Mouse (Mus musculus) limb, embryonic 10.5 days (tissue): ENCODE results near the gene Thsd4. TPM values are rescaled to one million over a fixed set of nuclear protein-coding genes. Genes with fewer than 3 reads are reported as not detected.

Experiments
- DNase-seq: peaks from one replicate; pipeline ENCODE4 v3.0.0-alpha.2; 2017; ENCODE audit warnings: low spot score
- H3K27ac ChIP-seq: fragments of 300-500 bp; sonication (generic); 2 replicates; pipeline ENCODE4 v1.5.1; 2016; ENCODE audit warnings: mild to moderate bottlenecking
- H3K27me3 ChIP-seq: fragments of 300-500 bp; sonication (generic); 2 replicates; pipeline ENCODE4 v1.6.1; 2016; ENCODE audit warnings: low read depth, mild to moderate bottlenecking; ENCODE audit not compliant: poor library complexity, severe bottlenecking
- H3K36me3 ChIP-seq: fragments of 300-500 bp; sonication (generic); 2 replicates; pipeline ENCODE4 v1.6.1; 2016; ENCODE audit warnings: mild to moderate bottlenecking, moderate library complexity
- H3K4me1 ChIP-seq: fragments of 300-500 bp; sonication (generic); 2 replicates; pipeline ENCODE4 v1.6.1; 2016
- H3K4me3 ChIP-seq: fragments of 300-500 bp; sonication (generic); 2 replicates; pipeline ENCODE4 v1.5.1; 2016; ENCODE audit warnings: mild to moderate bottlenecking, moderate library complexity
- H3K9me3 ChIP-seq: fragments of 300-500 bp; sonication (generic); replicated peaks from 2 replicates; pipeline ENCODE4 v1.6.1; 2016; ENCODE audit warnings: mild to moderate bottlenecking
- WGBS: fragments of 180-500 bp; shearing (Covaris S2); methylation state at CpG from one replicate; pipeline ENCODE4 v1.1.7; 2016; 5-methylcytosine and 5-hydroxymethylcytosine counted together
- polyA plus RNA-seq: library from polyadenylated mRNA; unstranded; fragments of >200 nt; fragmentation: Nextera tagmentation; extraction: Ambion mirVana; gene quantifications from 2 replicates; pipeline ENCODE4 v1.2.1, GENCODE M21; 2016

Thsd4 gene
- polyA plus RNA-seq, 1 experiment from 2014 or later = 11.8 TPM

GRCm38 (mm10) chr9:60430017-60430416 is 91.8 kb downstream of the Thsd4 start:
- no peaks in the 10 kb centered on the region for H3K9me3 ChIP-seq
- H3K4me3 ChIP-seq = no peak overlapping the region
- H3K4me1 ChIP-seq = no peaks in the 10 kb centered on the region
- WGBS = 90% methylated on average over 4 of the region's 4 CpGs
- no peak overlapping the region for H3K27ac ChIP-seq
- no peak for DNase-seq
- H3K27me3 ChIP-seq = no peaks in the 10 kb centered on the region
- no peaks in the 10 kb centered on the region for H3K36me3 ChIP-seq

- DNase-seq = no peak
- no peaks in the 10 kb centered on the region for H3K9me3 ChIP-seq
- peaks cover 44% of the 10 kb centered on the region for H3K4me1 ChIP-seq
- H3K36me3 ChIP-seq = no peaks in the 10 kb centered on the region
- no peaks in the 10 kb centered on the region for H3K27me3 ChIP-seq
- no peak overlapping the region for H3K4me3 ChIP-seq
- WGBS = 57% methylated on average over 4 of the region's 4 CpGs
- peak overlapping the region; percentile 66 for H3K27ac ChIP-seq
Observed at GRCm38 (mm10) chr9:60414076-60414755, 107.6 kb downstream of the Thsd4 start.

- no peak overlapping the region for H3K4me3 ChIP-seq
- 77% methylated on average over 17 of the region's 17 CpGs for WGBS
Observed at GRCm38 (mm10) chr9:60410872-60411635, 110.8 kb downstream of the Thsd4 start.

GRCm38 (mm10) chr9:60407374-60407773 is 114.5 kb downstream of the Thsd4 start:
- no peaks in the 10 kb centered on the region for H3K9me3 ChIP-seq
- no peaks in the 10 kb centered on the region for H3K36me3 ChIP-seq
- no peak overlapping the region for H3K4me3 ChIP-seq
- H3K4me1 ChIP-seq = peaks cover 49% of the 10 kb centered on the region
- no peak overlapping the region for H3K27ac ChIP-seq
- 14% methylated on average over 1 of the region's 1 CpGs for WGBS
- no peaks in the 10 kb centered on the region for H3K27me3 ChIP-seq
- DNase-seq = no peak

More at GRCm38 (mm10) chr9:60410872-60411635, 110.8 kb downstream of the Thsd4 start:
- no peak for DNase-seq
- Histone ChIP-seq H3K9me3 (no peaks in the 10 kb centered on the region), H3K27ac (no peak overlapping the region), H3K4me1 (peaks cover 57% of the 10 kb centered on the region), H3K27me3 (no peaks in the 10 kb centered on the region), H3K36me3 (no peaks in the 10 kb centered on the region)

GRCm38 (mm10) chr9:60405777-60406176 is 116.1 kb downstream of the Thsd4 start:
- Histone ChIP-seq H3K27ac (0 out of 2 replicates have a peak overlapping the region, but pooled peaks have one; percentile 2), H3K27me3 (no peaks in the 10 kb centered on the region), H3K4me1 (peaks cover 39% of the 10 kb centered on the region), H3K36me3 (no peaks in the 10 kb centered on the region), H3K9me3 (no peaks in the 10 kb centered on the region), H3K4me3 (no peak overlapping the region)
- no peak for DNase-seq
- WGBS = 9% methylated on average over 7 of the region's 7 CpGs

GRCm38 (mm10) chr9:60402681-60403080 is 119.2 kb downstream of the Thsd4 start:
- H3K27me3 ChIP-seq = no peaks in the 10 kb centered on the region
- no peaks in the 10 kb centered on the region for H3K36me3 ChIP-seq
- no peaks in the 10 kb centered on the region for H3K9me3 ChIP-seq
- DNase-seq = no peak
- 95% methylated on average over 6 of the region's 6 CpGs for WGBS
- no peak overlapping the region for H3K4me3 ChIP-seq
- peaks cover 45% of the 10 kb centered on the region for H3K4me1 ChIP-seq
- H3K27ac ChIP-seq = no peak overlapping the region

- DNase-seq = no peak
- H3K27me3 ChIP-seq = no peaks in the 10 kb centered on the region
- no peaks in the 10 kb centered on the region for H3K36me3 ChIP-seq
- no peak overlapping the region for H3K27ac ChIP-seq
- H3K9me3 ChIP-seq = no peaks in the 10 kb centered on the region
- 94% methylated on average over 8 of the region's 8 CpGs for WGBS
- H3K4me3 ChIP-seq = no peak overlapping the region
- peaks cover 24% of the 10 kb centered on the region for H3K4me1 ChIP-seq
Observed at GRCm38 (mm10) chr9:60400001-60400400, 121.8 kb downstream of the Thsd4 start.

- 56% methylated on average over 2 of the region's 2 CpGs for WGBS
- DNase-seq = no peak
- no peak overlapping the region for H3K27ac ChIP-seq
- H3K4me1 ChIP-seq = peaks cover 21% of the 10 kb centered on the region
- 0 out of 2 replicates have a peak, but pooled peaks cover 4% of the 10 kb centered on the region for H3K36me3 ChIP-seq
- no peak overlapping the region for H3K4me3 ChIP-seq
- H3K9me3 ChIP-seq = no peaks in the 10 kb centered on the region
- no peaks in the 10 kb centered on the region for H3K27me3 ChIP-seq
Observed at GRCm38 (mm10) chr9:60398073-60398472, 123.8 kb downstream of the Thsd4 start.

- H3K36me3 ChIP-seq = 0 out of 2 replicates have a peak, but pooled peaks cover 4% of the 10 kb centered on the region
- 82% methylated on average over 3 of the region's 3 CpGs for WGBS
- H3K4me1 ChIP-seq = peaks cover 28% of the 10 kb centered on the region
- H3K27ac ChIP-seq = no peak overlapping the region
- no peaks in the 10 kb centered on the region for H3K27me3 ChIP-seq
- no peaks in the 10 kb centered on the region for H3K9me3 ChIP-seq
- no peak for DNase-seq
- H3K4me3 ChIP-seq = no peak overlapping the region
Observed at GRCm38 (mm10) chr9:60396096-60396495, 125.8 kb downstream of the Thsd4 start.

GRCm38 (mm10) chr9:60392916-60393315 is 128.9 kb downstream of the Thsd4 start:
- WGBS = 91% methylated on average over 4 of the region's 4 CpGs

GRCm38 (mm10) chr9:60384751-60385150 is 137.1 kb downstream of the Thsd4 start:
- Histone ChIP-seq H3K4me3 (no peak overlapping the region), H3K27ac (no peak overlapping the region), H3K36me3 (no peaks in the 10 kb centered on the region), H3K9me3 (no peaks in the 10 kb centered on the region), H3K27me3 (no peaks in the 10 kb centered on the region), H3K4me1 (0 out of 2 replicates have a peak, but pooled peaks cover 13% of the 10 kb centered on the region)
- DNase-seq = no peak
- WGBS = 56% methylated on average over 6 of the region's 6 CpGs

More at GRCm38 (mm10) chr9:60392916-60393315, 128.9 kb downstream of the Thsd4 start:
- no peaks in the 10 kb centered on the region for H3K9me3 ChIP-seq
- H3K4me1 ChIP-seq = peaks cover 16% of the 10 kb centered on the region; the same call in 1 of the 2 replicates
- H3K27me3 ChIP-seq = no peaks in the 10 kb centered on the region
- no peak overlapping the region for H3K4me3 ChIP-seq
- 0 out of 2 replicates have a peak, but pooled peaks cover 4% of the 10 kb centered on the region for H3K36me3 ChIP-seq
- DNase-seq = no peak
- H3K27ac ChIP-seq = no peak overlapping the region

GRCm38 (mm10) chr9:60382941-60383340 is 138.9 kb downstream of the Thsd4 start:
- Histone ChIP-seq H3K9me3 (no peaks in the 10 kb centered on the region), H3K27ac (no peak overlapping the region), H3K27me3 (no peaks in the 10 kb centered on the region), H3K4me1 (peaks cover 25% of the 10 kb centered on the region), H3K4me3 (no peak overlapping the region), H3K36me3 (no peaks in the 10 kb centered on the region)
- WGBS = 87% methylated on average over 4 of the region's 4 CpGs
- DNase-seq = no peak

- Histone ChIP-seq H3K4me1 (peaks cover 25% of the 10 kb centered on the region), H3K36me3 (no peaks in the 10 kb centered on the region), H3K27me3 (no peaks in the 10 kb centered on the region), H3K9me3 (no peaks in the 10 kb centered on the region), H3K27ac (no peak overlapping the region), H3K4me3 (no peak overlapping the region)
- DNase-seq = no peak
- 59% methylated on average over 4 of the region's 4 CpGs for WGBS
Observed at GRCm38 (mm10) chr9:60382526-60382925, 139.3 kb downstream of the Thsd4 start.
